Mouse (Mus musculus): ENCODE data around the gene Adgrv1. TPM values are rescaled to one million over a fixed set of nuclear protein-coding genes. Genes with fewer than 3 reads are reported as not detected.

Gene Adgrv1
- polyA plus RNA-seq, 1 experiment, result 2.0 TPM

DNA sequence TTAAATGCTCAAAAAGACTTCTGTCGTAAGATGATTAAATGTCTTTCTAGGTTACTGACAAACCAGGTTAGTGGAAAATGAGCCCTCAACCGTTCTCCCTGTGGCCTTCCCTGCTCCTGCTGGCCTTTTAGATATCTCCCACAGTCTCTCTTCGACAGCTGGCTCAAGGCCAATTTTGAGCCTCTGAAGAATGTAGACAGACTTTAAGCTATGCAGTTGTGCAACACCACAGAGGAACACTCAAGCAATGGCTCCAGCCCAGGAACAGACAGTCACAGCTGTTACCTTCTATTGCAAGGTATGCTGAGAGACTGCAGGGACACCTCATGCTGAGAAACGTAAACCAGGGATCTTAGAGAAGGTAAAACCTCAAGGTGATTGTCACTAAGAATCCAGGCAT lies 529.2 kb downstream of the Adgrv1 start:
- no peak for DNase-seq (ENCODE audit: extremely low spot score in 1 of 2, low spot score in 1 of 2)

DNA sequence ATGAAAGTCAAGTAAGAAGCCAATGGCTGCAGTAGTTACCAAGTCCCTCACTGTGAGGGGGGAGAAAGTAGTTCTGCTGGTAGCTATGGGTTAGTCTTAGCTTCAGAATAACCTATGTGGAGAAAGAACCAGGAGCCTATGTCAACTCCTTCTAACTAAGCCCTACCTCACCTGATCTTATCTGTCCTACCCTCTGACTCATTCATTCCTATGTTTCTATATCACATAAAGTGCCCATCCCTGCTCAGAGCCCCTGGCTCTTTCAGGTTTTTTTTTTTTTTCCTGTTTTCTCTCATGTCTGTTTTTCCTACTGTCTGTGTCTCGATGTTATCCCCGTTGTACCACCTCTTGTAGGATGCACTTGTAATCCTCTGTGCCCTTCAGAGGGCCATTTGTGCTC lies 536.5 kb downstream of the Adgrv1 start:
- no peak for DNase-seq (ENCODE audit: extremely low spot score in 1 of 2, low spot score in 1 of 2)

DNA sequence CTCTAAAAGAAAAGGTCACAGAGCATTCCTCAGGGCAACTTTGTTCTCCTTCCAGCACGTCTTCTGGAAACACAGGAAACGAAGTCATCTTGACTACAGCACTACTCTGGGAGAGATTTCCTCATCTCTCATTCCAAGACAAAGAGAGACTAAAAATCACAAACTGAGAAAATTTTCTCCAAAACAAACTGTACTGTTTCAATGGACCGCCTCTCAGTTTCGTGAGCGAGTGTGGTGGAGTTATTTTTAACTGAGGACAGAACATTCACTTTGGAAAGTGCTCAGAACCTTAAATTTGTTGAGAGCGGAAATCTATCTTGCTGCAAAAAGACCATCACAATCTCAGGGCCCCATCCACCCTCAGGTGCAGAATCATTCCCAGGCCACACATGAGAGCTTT lies 538.4 kb downstream of the Adgrv1 start:
- peak in 1 of 2 experiments; percentile 39 for DNase-seq (ENCODE audit: extremely low spot score in 1 of 2, low spot score in 1 of 2)

DNA sequence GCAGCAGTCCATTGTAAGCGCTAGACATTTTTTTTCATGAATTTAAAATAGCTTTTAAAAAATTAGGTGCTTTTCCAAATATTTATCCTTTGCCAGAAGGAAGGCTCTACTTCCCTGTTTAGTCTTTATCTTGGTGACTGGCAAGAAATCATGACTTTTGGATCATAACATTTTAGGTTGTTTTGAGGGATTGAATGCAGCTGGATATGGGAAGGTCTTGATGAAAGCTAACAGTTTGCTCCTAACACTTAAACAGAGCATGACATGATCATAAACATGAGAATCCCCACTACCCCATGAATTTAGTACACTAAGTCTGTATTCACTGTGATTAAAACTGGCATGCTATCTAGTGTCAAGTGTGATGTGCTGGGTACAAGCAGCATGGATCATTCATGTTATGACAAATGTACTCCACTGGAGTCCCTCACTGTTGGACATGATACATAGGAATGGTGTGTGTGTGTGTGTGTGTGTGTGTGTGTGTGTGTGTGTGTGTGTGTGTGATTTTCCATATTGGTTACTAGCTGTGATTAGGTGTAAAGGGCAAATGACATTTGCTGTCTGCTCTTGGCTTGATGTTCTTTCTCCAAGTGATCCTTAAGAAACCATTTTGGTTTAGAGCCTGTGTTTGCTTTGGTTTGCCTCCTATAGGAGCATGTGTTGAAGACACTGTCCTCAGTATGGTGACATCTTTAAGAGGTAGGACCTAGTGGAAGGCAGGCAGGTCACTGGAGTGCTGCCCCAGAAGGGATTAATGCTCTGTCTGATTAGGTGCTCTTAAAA lies 542.7 kb downstream of the Adgrv1 start:
- DNase-seq (ENCODE audit: extremely low spot score in 1 of 2, low spot score in 1 of 2), result no peak

DNA sequence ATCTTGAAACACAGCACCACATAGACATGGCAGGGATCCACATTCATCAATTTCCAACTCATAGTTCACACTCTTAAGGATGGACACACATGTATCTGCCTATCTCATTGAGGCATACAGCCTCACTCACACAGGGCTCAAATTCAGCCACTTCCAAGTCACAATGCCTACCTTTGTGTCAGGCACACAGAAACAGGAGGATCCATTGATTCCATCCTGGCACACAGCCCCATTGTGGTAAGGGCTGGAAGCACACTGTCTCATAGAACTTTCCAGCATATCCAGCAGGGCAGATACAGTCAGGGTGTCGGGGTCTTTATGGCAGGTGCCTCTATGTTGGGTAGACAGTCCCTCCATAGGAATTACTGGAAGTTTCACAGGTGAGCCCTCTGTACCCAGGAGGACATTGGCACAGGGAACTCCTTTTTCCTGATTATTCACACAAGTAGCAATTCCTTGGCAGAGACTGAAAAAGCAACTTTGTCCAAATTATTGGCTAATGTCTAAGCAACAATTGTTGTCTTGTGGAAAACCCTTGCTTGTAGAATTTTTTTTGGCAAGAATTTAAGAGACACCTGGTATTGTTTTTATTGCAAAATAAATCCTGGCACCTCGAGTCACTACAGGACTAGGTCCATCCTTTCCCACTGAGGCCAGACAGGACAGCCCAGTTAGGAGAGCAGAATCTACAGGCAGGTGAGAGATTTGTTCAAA lies 545.8 kb downstream of the Adgrv1 start:
- DNase-seq (ENCODE audit: extremely low spot score in 1 of 2, low spot score in 1 of 2), result peak in 1 of 2 experiments; percentile 18

DNA sequence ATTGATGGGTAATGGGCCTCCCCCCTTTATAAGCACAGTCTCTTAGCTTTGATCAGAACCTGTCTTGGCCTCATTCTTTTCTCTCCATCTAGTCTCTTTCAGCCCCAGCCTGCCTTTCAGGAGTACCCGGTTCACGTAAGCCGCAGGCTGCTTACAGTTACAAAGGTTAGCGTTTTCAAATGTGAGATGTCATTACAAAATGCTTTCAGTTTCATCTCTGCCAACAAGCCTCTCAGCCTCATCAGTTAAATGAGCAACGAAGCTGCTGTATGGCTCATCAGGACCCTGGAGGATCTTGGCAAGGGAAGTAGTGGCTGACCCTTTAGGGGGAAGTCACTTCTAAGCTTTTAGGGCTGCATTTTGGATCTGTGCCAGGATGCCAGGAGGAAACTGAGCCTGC lies 560.7 kb downstream of the Adgrv1 start:
- no peak for DNase-seq (ENCODE audit: extremely low spot score in 1 of 2, low spot score in 1 of 2)

DNA sequence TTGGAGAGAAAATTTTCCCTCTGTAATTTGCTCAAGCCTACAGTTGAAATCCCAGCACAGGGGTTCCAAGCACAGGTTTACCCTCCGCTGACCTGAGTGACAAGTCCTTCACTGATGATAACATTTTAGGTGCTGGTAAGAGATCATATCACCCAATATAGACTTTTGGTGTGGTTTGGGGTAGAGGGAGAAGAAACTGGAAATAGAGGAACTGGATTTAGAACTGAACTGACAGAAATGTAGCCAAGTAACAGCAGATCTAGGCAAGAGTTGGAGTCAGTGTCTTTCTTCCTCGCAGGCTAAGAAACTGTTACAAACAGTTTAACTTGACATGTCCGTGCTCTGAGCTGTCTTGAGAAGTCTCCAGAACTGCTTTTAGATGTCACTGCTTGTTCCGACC lies 581.5 kb downstream of the Adgrv1 start:
- no peak for DNase-seq (ENCODE audit: extremely low spot score in 1 of 2, low spot score in 1 of 2)

DNA sequence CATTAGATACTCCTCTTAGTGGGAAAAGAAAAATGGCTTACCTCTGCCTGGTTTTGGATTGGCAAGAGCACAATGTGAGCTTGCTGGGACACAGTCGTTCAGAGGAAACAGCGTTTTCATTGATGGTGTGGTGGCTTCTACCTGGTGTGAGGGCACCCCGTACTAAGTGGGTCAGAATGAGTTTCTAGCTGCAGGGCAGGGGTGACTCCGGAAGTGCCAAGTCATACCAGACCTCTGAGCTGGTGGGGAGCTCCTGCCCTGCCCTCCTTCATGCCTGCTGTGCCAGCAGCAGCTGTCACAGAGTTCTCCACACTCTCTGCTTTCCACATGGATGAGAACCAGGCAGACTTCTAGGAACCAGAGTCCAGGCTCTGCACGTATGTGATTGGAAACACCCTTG lies 582.0 kb downstream of the Adgrv1 start:
- DNase-seq (ENCODE audit: extremely low spot score in 1 of 2, low spot score in 1 of 2), result no peak

DNA sequence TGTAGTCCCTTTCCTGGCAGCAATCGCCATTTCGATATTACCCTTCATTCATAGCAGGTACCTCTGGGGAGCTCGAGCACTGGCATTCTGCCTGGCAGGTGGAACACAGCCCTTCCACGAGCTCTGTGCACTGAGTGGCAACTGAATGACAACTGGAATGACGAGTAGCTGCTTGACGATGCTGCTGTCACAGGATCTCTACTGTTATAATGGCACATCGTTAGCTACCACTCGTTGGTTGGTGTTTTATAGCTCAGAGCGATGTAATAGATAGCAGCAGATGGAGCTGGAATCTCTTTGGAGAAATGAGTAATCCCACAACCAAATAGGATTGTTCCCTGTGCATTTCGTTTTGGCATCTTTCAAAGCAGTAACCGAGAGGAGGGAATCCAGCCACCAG lies 587.6 kb downstream of the Adgrv1 start:
- DNase-seq (ENCODE audit: extremely low spot score in 1 of 2, low spot score in 1 of 2), result no peak

Other genes with a start within 250 kb of the Adgrv1 start
- 7.2 and 9.4 TPM in 2 replicates for gene Lysmd3, start 24.5 kb upstream of the Adgrv1 start, polyA plus RNA-seq (2012; rRNA removed)
- 5.6 and 5.7 TPM in 2 replicates for gene Polr3g, start 77.9 kb upstream of the Adgrv1 start, polyA plus RNA-seq (2012; rRNA removed)
- 20.2 and 23.3 TPM in 2 replicates for gene Mblac2, start 78.2 kb upstream of the Adgrv1 start, polyA plus RNA-seq (2012; rRNA removed)
- gene Cetn3, start 149.9 kb upstream of the Adgrv1 start, polyA plus RNA-seq (2012; rRNA removed), result 189 and 220 TPM in 2 replicates